11 mouse cellular contexts compared by ENCODE assay signal in genomic region chr5:143586386-143586785, GRCm38 (mm10).
"Had no signal": no experiment of that assay in that cellular context is flagged by ENCODE, and none has a peak within 500 bp of the region (broad histone marks: within the 10 kb centered on the region; RNA-seq: fewer than 3 reads in every experiment).

No protein-coding gene starts in this region.

- H3K27me3 ChIP-seq: limb, embryonic 12.5 days; liver, embryonic 13.5 days; midbrain, embryonic 13.5 days had no signal

- H3K4me3 ChIP-seq: limb, embryonic 12.5 days; liver, embryonic 13.5 days; midbrain, embryonic 13.5 days had no signal

- H3K36me3 ChIP-seq: limb, embryonic 12.5 days; liver, embryonic 13.5 days; midbrain, embryonic 13.5 days had no signal

- DNase-seq: layer of hippocampus, adult 9-11 months; layer of hippocampus, postnatal 36 days; liver; liver, embryonic 13.5 days; liver, postnatal 0 days; right cerebral cortex, adult 18-20 months; right cerebral cortex, postnatal 25 days; thymus, postnatal 4 days had no signal

- H3K9ac ChIP-seq: limb, embryonic 12.5 days; liver, embryonic 13.5 days; liver, postnatal 0 days; midbrain, embryonic 13.5 days had no signal

- H3K4me2 ChIP-seq: limb, embryonic 12.5 days; liver, embryonic 13.5 days; midbrain, embryonic 13.5 days had no signal

- H3K9me3 ChIP-seq: limb, embryonic 12.5 days; liver, embryonic 13.5 days; midbrain, embryonic 13.5 days had no signal

- H3K4me1 ChIP-seq: liver, embryonic 13.5 days had no signal

- ATAC-seq: hindbrain, postnatal 0 days; liver, postnatal 0 days; midbrain, embryonic 13.5 days had no signal

- H3K27ac ChIP-seq: hindbrain, postnatal 0 days; limb, embryonic 12.5 days; liver, embryonic 13.5 days; midbrain, embryonic 13.5 days had no signal
